Comparison of ENCODE assay signal across 14 mouse cellular contexts in genomic region chr9:29803738-29804285, GRCm38 (mm10).
DNase-seq lines count a peak whose midpoint lies in the region; ATAC-seq and TF ChIP-seq lines count a peak whose summit lies in the region.
"Had no signal": no experiment of that assay in that cellular context is flagged by ENCODE, and none has a peak within 500 bp of the region (broad histone marks: within the 10 kb centered on the region; RNA-seq: fewer than 3 reads in every experiment).

No protein-coding gene starts in this region.

- 65% methylated on average over 4 of the region's 4 CpGs for WGBS in hindbrain, embryonic 10.5 days
- 53% methylated on average over 4 of the region's 4 CpGs for WGBS in midbrain, embryonic 11.5 days

- H3K4me1 ChIP-seq in hindbrain, embryonic 10.5 days (replicated peaks) = peaks cover 25% of the 10 kb centered on the region
- peaks cover 21% of the 10 kb centered on the region for H3K4me1 ChIP-seq in midbrain, embryonic 11.5 days (ENCODE audit: control insufficient read depth, insufficient read depth, low read length)
- H3K4me1 ChIP-seq: embryonic facial prominence, embryonic 12.5 days had no signal

- ATAC-seq in midbrain, embryonic 11.5 days (ENCODE audit: low FRiP score) = peak; percentile 51
- ATAC-seq in cerebellum, adult (ENCODE audit: insufficient number of reproducible peaks, low FRiP score, low TSS enrichment) = no peak

- H3K9ac ChIP-seq in midbrain, embryonic 11.5 days (ENCODE audit: low read length) = no peak overlapping the region
- H3K9ac ChIP-seq: embryonic facial prominence, embryonic 12.5 days; heart, embryonic 15.5 days; liver, embryonic 14.5 days had no signal

- peak overlapping the region; percentile 33; the same call in 1 of the 2 replicates for H3K4me2 ChIP-seq in midbrain, embryonic 11.5 days
- H3K4me2 ChIP-seq: heart, embryonic 15.5 days had no signal

- no peaks in the 10 kb centered on the region for H3K36me3 ChIP-seq in hindbrain, embryonic 10.5 days
- no peaks in the 10 kb centered on the region for H3K36me3 ChIP-seq in midbrain, embryonic 11.5 days (ENCODE audit: control insufficient read depth, insufficient read depth, low read length)
- H3K36me3 ChIP-seq: embryonic facial prominence, embryonic 12.5 days; heart, embryonic 15.5 days had no signal

- intact Hi-C loops in left cerebral cortex, adult 2 months (cut with DNase I) = loop anchor here (2.0 to 5.0 kb wide), 3 partner anchors 73 to 159 kb away; partner anchors contain the start of gene Ntm

- peak overlapping the region; percentile 70 for H3K27ac ChIP-seq in left cerebral cortex, adult 2 months
- peak overlapping the region; percentile 76 for H3K27ac ChIP-seq in hindbrain, embryonic 10.5 days
- peak overlapping the region; percentile 52 for H3K27ac ChIP-seq in midbrain, embryonic 11.5 days (ENCODE audit: low read depth, low read length)
- H3K27ac ChIP-seq: embryonic facial prominence, embryonic 12.5 days; heart, embryonic 15.5 days; liver, embryonic 14.5 days had no signal

- DNase-seq in left cerebral cortex, adult 2 months (ENCODE audit: extremely low spot score in 1 of 2, low spot score in 2 of 2) = no peak
- DNase-seq in left cerebral cortex, adult 18-20 months (ENCODE audit: low spot score in 2 of 2) = no peak
- DNase-seq in hindbrain, embryonic 10.5 days (ENCODE audit: low spot score) = no peak
- no peak for DNase-seq in midbrain, embryonic 11.5 days (ENCODE audit: low spot score, missing footprints)
- DNase-seq in spleen, postnatal 14 days (ENCODE audit: low spot score in 2 of 2) = no peak
- no peak for DNase-seq in heart, adult 18-20 months
- no peak for DNase-seq in layer of hippocampus, adult 11-12 months (ENCODE audit: low spot score)
- DNase-seq: adrenal gland, postnatal 36 days; cerebellum, adult 11 months; kidney, adult 8-10 months had no signal

- H3K27me3 ChIP-seq in hindbrain, embryonic 10.5 days (ENCODE audit: insufficient read depth, poor library complexity, severe bottlenecking) = 0 out of 2 replicates have a peak, but pooled peaks cover 3% of the 10 kb centered on the region
- no peaks in the 10 kb centered on the region for H3K27me3 ChIP-seq in midbrain, embryonic 11.5 days (ENCODE audit: control insufficient read depth, insufficient read depth, low read length)
- H3K27me3 ChIP-seq: embryonic facial prominence, embryonic 12.5 days; heart, embryonic 15.5 days had no signal

- H3K9me3 ChIP-seq in hindbrain, embryonic 10.5 days = no peaks in the 10 kb centered on the region
- H3K9me3 ChIP-seq in midbrain, embryonic 11.5 days (ENCODE audit: control insufficient read depth, low read length) = no peaks in the 10 kb centered on the region
- H3K9me3 ChIP-seq: embryonic facial prominence, embryonic 12.5 days; heart, embryonic 15.5 days had no signal

- no peak for TF ChIP-seq CTCF in left cerebral cortex, adult 2 months (IDR thresholded peaks at IDR 0.05)

- no peak overlapping the region for H3K4me3 ChIP-seq in left cerebral cortex, adult 2 months
- H3K4me3 ChIP-seq in hindbrain, embryonic 10.5 days = no peak overlapping the region
- no peak overlapping the region for H3K4me3 ChIP-seq in midbrain, embryonic 11.5 days (ENCODE audit: low read depth, low read length)
- H3K4me3 ChIP-seq: embryonic facial prominence, embryonic 12.5 days; heart, embryonic 15.5 days had no signal
